Mouse (Mus musculus) liver, adult 2 months (tissue): ENCODE results near the gene Gngt2.

ENCODE experiments used
- CTCF ChIP-seq: fragments of 200-500 bp; IDR thresholded peaks from 2 replicates; pipeline ENCODE4 v1.5.1; 2011; ENCODE audit warnings: low read depth, low read length, control low read depth
- POLR2A ChIP-seq: fragments of 200-500 bp; IDR thresholded peaks from 2 replicates; pipeline ENCODE4 v1.6.1; 2011; ENCODE audit warnings: low read length, control low read depth; ENCODE audit not compliant: insufficient read depth; ENCODE audit errors: extremely low read depth

DNA sequence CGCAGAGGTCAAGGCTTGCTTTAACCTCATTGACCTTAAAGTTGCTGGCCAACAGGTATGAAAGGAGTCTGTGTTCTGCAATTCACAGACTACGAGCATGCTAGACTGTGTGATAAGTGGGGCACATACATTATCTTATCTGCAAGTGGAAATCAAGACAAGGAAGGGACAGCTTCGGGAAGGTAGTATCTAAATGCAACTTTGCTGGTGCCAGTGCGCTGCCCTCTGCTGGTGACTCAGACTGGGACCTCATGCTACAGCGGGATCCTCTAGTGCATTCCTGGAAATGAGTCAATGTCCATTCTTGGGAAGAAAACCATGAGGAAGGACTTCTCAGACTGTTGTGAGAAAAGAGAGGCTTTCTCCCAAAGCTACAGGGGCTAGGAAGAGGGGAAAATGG, 16.7 kb downstream of the Gngt2 start:
- no peak for TF ChIP-seq POLR2A
- TF ChIP-seq CTCF, result peak; percentile 91
